Mouse (Mus musculus): ENCODE data around the gene Gm10577.

Gm10577 gene

DNA sequence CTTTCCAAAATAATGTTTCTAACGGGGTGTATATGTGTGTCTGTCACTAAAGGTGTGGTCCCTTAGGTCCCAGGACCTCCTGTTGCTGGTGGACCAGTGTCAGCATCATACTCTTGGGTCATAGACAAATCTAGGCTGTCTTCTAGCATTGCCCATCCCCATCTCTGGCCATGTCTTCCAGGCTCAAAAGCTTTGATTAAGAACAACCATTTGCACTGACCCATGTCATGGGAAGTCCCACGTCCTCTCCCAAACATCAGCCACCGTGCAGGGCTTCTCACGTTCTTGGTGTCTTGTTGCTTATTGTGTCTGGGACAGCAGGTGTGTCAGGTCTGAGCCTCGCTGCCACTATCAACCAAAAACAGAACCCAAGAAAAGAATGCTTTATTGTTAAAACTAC lies 24.9 kb downstream of the Gm10577 start:
- DNase-seq (ENCODE audit: low read depth, low spot score), result no peak

DNA sequence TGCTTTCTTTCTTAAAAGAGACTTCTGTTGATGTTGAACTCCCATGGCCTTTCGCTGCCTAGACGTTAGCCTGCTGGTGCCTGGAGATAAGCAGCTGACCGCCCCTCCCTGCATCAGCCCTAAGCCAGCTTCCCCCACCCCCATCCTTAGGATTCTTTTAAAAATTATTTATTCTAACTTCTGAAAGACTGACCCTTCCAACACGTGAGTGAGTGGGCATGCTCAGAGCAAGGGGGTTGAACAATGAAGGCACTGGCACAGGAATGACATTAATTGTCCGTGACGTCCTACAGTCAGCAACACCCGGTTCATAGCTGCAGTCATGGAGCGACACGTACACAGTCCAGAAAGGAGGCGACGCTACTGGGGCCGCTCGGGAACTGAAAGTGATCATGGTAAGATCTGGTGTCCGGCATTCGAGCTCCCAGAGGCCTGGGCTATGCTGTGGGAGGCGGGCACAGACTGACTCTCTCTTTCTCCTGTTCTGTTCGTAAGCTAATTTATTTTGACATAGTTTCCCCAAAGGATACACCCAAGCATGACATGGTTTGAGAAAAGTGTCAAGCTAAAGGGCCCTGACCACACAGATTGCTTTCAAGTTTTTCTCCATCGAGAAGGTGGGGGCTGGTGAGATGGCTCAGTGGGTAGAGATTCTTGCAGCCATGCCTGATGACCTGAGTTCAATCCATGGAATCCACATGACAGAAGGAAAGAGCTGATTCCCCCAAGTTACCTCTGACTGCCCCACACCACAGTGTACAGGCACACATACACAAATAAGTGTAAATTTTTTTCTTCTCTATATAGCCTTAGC lies 25.8 kb downstream of the Gm10577 start:
- DNase-seq (ENCODE audit: low read depth, low spot score), result no peak

DNA sequence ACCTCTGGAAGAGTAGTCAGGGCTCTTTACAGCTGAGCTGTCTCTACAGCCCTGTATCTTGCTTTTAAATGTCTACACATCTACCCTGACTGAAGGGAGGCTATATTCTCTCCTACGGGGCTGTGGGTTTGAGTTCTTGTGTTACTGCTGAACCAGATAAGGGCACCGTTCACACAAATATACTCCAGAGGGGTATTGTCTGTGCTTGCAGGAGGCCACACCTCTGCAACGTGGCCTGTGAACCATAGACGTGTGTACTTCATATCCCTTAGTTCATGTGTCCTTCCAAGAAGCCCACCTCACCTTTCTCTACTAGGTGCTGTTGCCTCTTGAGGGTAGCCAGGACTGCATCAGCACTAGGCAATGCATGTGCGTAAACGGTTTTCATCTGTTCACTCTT lies 28.4 kb downstream of the Gm10577 start:
- no peak for DNase-seq (ENCODE audit: low read depth, low spot score)

DNA sequence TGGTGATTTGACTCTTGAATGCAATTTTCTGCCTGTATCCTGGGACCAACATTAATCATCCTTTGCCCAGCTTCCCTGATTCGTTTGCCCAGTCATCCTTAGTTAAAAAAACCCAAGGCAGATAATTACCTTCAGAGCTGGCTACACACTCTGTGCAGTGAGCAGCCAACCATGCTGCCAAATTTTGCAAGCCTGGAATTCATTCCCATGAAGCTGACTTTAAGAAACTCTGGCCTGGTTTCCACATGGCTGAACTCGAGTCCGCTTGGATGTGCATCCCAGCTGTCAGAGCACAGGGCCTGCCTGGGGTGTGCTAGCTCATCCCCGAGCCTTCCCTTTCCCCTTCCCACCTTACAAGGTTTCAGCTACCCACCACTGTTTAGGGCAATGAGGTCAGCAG lies 29.5 kb downstream of the Gm10577 start:
- DNase-seq (ENCODE audit: low read depth, low spot score), result no peak

DNA sequence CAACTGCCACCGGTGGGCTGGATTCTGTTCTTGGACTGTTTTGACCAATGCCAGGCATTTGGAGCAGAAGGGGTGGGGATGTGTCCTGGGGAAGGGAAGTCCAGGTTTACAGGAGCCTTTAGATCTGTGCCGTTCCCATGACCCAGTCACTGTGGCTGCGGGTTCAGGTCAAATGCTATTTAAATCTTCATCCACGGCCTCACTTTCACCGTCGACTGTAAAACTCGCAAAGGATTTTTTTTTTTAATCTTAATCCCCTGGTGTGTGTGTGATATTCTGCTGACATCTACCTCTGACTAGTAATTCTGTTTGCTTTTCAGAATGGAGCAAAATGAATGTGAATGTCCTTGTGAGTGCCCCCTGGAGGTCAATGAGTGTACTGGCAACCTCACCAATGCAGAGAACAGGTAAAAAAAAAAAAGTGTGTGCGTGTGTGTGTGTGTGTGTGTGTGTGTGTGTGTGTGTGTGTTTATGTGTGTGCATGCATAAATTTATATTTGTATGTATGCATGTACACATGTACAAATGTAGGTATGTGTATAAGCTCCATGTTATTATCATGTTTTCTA lies 32.2 kb downstream of the Gm10577 start:
- DNase-seq (ENCODE audit: low read depth, low spot score), result no peak

DNA sequence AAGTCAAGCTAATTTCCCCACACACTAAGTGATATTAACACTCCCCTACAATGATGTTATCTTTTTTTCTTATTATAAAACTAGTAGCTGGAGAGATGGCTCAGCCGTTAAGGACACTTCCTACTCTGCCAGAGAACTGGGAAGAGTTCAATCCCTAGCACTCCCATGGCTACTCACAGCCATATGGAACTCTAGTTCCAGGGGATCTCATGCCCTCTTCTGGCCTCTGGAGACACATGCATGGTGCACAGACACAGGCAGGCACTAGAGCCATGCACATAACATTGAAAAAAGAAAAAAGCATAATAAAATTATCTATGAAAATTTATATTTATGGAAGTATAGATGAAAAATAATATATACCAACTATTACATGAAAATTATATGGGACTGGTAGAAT lies 33.3 kb downstream of the Gm10577 start:
- no peak for DNase-seq (ENCODE audit: low read depth, low spot score)

DNA sequence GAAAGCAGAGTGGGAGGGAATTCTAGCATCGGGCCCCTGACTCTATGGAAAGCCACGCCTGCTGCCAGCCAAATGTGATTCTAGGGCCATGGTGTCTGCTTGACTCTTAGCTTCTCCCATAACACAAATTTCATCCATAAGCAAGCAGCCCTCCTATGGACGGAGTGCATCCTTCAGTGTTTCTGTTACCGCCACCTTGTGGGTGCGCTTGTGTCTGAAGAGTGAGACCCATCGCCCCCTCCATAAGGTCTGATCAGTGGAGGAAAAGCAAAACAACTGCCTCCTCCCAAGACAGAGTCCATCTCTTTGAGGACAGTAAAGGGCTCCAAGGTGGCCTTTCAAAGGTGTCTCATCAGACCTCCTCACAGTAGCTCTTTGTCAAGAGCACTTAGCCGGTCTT lies 43.0 kb downstream of the Gm10577 start:
- no peak for DNase-seq (ENCODE audit: low read depth, low spot score)

DNA sequence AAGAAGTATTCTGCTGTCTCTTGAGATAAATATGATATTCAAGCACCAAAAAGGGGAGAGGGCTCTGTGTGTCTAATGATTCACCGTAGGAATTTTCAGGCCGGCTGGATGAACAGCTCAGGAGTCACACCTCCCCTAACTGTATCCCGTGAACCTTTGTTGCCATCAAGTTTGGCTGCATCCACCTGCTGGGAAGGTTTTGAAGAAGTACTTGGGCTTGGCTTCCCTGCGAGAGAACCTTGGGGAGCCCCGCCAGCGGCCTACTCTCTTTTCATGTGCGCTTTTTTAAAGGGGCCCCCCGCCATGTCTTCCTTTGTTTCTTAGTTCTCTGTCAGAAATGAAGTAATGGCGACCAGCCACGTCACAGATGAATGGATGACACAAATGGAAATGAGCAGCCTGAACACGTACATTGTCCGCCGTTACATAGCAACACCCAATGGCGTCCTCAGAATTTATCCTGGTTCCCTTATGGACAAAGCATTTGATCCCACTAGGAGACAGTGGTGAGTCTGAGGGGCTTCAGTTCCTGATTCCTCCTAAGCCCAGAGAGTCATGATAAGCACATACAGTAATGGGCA lies 46.0 kb downstream of the Gm10577 start:
- no peak for DNase-seq (ENCODE audit: low read depth, low spot score)

DNA sequence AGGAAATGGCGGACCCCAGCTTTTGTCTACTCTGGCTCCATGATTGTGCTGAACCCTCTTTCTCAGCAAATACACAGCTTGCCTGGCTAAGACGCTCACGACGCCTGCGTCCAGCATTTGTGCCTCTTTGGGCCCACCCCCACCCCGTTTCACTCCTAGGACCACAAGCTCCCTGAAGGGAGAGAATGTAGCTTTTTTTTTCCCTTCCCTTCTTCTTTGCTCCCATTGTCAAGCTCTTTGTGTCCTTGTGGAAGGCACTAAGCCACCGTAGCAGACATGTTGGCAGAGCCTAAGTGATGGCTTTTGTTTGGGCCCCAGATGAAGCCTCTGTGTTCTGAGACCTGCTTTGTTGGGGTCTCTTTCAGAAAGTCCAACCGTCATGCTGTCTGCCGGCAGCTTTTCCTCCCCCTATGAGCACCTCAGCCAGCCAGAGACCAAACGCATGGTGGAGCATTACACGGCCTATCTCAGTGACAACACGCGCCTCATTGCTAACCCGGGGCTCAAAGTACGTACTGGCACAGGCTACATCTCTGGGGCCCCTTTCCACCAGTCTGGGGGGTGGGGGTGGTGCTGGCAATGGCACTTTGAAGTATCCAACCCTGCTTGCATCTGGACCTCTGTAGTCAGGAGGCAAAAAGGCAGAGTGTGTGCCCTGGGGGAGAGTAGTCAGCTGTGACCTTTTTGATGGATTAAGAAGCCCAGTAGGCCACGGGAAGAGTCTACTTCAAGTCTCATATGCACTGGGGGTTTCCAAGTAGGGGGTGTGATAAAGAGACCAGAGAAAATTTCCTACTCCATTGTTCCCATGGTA lies 46.6 kb downstream of the Gm10577 start:
- DNase-seq (ENCODE audit: low read depth, low spot score), result no peak
